Mouse (Mus musculus) c-Kit-positive CD71-negative TER-119-negative erythroid progenitor cells, embryonic 14.5 days (primary cell): ENCODE measurements around the gene Slamf1.

Experiments used
- DNase-seq: peaks from one replicate; pipeline ENCODE4 v3.0.0-alpha.2; 2013; ENCODE audit warnings: low read depth

Gene Slamf1

DNA sequence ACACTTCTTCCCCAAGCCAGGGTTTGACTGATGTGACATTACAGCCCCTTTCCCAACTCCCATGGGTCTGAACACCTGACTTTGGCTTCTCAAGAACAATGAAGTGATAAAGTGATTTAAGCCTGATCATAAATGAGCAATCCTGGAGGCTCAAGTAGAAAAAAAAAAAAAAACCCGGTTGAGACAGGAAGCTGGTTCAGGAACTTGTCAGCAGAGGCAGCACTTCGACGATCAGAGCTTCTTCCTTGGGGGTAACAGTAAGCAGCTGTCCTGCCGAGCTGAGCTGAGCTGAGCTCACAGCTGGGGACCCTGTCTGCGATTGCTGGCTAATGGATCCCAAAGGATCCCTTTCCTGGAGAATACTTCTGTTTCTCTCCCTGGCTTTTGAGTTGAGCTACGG lies at the start of gene Slamf1:
Gene Slamf1 (plus strand): TSS at position 230 of the 400 bp plus-strand sequence.
- DNase-seq, result no peak

DNA sequence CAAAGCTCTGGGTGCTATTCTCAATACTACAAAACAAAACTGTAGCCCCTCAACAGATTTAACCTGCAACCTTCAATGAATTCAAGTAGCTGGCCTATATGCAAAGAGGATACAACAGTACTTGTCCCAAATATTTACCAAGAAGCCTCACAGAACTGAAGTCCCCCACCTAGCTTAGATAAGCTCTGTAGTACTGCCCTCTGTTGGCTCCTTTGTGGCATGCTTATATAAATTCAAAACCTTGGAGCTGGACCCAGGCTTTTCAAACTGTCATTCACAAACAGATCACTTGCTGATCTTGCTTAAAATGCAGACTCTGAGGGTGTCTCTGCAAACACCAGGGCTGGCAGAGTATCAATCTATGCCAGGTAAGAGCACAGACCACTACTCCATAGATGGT lies 35.7 kb upstream of the Slamf1 start:
- no peak for DNase-seq

DNA sequence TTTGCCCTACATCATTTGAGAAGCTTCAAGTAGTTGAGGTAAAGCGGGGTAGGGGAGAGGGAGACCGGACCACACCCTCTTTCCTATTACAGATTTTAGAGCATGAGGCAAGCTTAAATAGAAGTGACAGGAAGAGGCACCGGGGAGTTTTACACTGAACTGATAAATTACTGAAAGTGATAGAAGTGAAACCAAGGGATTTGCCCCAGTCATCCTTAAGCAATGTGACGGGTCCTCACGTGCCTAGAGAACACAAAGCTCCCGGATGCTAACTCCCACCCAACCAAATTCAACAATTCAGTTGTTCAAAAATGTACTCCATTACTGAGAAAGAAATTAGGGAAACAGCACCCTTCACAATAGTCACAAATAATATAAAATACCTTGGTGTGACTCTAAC lies 32.0 kb upstream of the Slamf1 start:
- no peak for DNase-seq

DNA sequence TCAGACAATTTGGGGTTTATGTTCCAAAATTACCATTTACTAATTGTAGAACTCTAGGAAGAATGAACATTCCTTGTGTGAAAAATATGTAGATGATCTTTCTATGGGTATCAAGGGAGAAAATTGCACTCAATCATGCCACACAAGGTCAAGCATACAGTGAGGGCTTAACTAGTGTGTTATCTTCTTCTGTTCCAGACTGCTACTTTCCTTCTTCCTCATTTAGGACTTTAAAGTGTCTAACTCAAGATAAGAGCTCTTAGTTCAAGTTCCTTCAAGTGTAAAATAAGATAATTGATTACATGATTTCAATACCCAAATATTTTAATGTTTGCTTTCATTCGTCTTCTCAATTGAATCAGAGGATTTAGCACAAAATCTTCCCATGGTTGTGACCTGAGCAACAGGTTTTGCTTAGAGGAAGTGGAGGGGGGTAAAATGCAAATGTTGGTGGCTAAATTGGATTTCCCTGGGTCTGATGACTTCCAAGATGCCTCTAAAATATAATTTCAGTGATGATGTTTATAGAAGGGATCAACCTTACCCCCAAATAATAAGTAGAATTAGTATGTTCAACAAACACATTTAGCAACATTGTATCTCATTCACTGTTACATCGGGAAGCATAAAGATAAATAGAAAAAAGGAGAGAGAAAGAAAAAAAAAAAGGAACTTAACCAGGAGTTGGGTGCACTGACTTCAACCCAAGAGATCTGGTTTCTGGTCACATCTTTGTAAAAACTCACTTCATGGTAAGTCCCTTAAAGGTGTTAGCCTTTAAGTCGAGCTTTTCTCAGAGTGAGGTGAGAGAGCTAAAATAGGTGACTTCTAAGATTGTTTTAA lies 18.6 kb upstream of the Slamf1 start:
- no peak for DNase-seq

DNA sequence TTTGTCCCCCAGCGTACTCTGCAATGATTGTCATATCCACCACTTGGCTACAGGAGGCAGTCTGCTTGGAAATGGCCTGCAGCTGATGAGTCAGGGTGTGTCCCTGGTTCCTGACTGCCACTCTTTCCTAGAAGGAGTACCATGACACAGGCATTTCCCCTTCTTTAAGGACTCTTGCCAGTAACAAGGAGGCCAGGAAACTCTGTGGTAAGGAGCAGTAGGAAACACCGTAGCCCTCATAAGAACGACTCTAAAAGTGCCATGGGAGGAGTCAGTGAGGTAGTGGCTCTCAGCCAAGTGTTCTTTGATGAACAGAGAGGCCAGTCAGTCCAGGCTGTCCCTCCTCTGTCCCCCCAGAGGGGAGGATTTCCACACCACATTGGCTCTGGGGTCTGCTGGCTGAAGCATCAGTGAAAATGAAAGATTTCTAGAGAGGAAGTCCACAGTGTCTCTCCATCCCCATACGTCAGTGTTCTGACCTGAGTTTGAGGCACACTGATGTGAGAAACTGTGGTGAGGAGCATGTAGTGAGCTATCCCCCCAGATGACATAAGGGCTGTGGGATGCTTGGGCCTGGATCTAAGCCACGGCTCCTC lies 5.0 kb upstream of the Slamf1 start:
- no peak for DNase-seq

DNA sequence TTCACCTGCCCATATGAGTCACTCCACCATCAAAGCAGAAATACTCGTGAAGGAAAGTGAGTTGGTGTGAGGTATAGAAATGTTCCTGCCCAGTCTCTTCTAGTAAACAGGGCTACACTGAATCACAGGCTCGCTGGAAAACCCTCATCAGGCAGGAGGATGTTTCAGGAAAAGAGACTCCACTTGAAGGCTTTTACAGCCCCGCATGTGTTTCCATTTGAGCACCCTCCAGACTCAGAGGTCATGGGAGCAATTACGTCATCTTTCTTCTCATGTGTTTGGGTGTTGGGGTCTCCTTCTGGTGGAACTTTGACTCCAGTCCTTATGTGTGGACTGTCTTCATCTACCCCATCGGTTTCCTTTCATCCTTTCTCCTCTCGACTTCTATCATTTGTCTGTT lies 4.1 kb downstream of the Slamf1 start:
- no peak for DNase-seq

DNA sequence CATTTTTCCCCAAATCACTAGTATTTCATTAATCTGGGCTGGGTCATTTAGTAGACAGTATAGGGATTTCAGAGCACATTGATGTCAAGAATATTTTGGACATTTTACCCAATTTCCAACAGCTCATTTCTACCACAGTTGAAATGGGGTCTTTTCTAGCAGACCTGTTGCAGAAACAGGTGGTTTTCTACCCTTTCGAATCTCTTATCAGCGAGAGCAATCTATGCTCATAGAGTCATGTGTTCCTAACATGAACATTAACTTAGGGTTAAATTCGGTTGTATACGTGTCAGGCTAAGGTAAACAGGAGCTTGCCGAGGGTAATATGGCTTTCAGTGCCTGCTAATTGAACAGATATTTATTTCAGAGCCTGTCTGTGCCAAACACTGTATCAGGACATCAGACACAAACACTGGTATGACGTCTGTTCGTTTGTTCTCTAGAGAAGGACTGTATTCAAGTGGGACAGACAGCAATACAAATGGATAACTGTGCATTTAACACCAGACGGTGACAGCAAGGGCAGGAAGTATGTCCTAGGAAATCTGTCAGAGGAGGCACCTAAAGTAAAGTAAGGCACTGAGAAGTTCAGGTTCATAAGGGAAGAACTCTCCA lies 5.3 kb downstream of the Slamf1 start:
- no peak for DNase-seq

DNA sequence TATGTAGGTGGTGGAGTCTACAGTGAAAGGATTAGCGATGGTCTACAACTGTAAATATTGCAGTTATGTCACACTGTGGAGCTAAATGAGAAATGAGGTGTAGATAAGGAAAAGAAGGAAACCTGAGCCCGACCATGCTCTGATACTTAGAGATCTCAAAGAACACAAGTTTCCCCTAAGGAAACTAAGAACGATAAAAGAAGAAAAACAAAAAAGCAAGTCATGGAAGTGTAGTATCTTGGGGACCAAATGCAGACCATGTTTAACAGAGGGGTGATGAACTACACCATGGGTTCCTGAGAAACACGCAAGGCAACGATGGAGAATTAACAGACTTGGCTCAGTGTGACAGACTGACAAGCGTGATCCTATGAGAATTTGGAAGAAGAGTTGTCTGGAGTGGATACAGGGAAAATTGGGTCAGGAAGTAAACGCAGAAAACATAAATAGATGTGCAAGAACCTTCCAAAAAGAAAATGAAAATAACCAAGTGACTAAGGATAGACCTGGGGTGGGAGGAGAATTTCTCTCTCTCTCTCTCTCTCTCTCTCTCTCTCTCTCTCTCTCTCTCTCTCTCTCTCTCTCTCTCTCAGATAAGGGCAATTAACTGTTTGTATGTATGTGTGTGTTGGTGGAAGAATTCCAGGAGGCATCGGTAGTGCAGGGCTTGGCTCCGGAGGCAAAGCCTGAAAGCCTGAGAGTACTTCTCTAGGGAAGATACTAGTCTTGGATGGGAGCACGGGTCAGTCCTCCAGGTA lies 6.5 kb downstream of the Slamf1 start:
- no peak for DNase-seq

DNA sequence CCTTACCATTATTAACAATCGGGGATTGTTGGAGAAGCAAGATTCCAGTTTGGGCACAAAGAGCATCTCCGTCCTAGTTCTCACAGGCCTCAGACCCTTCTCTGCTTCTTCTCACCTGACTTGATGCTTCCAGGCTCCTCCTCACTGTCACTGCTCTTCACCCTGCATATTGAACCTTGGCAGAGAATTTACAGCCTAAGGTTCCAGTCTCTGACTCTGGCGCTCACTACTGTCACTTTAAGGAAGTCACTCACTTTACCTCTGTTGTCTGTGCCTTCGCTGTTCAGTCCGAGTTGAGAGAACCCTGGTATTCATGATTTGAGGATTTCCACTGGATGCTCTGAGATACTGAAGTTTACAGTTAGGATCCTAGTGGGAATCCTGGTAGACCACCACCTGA lies 7.3 kb downstream of the Slamf1 start:
- DNase-seq, result no peak

DNA sequence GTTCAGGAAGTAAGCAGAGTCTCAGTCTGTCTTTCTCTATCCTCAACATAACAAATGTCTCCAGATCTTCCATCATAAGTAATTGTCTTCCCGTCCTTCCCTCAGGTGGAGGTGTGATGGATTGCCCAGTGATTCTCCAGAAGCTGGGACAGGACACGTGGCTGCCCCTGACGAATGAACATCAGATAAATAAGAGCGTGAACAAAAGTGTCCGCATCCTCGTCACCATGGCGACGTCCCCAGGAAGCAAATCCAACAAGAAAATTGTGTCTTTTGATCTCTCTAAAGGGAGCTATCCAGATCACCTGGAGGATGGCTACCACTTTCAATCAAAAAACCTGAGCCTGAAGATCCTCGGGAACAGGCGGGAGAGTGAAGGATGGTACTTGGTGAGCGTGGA lies 7.8 kb downstream of the Slamf1 start:
- DNase-seq, result no peak

DNA sequence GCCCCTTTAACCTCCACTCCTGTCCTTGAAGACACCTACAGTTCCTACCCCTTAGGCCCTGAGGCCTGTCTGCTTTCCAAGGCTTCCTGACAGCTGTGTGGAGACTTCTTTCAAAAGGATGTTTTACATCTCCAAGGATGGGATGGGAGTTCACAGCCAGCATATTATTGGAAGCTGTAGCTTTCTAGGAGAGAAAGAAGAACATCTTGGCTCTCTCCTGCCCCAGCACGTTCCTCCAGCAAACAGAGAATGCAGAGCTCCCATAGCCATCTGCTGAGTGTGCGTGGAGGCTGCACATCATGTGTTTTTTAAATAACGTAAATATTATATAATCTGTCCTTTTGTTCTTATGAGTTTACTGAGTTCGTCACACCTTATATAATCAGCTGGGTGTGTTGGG lies 8.9 kb downstream of the Slamf1 start:
- DNase-seq, result no peak

DNA sequence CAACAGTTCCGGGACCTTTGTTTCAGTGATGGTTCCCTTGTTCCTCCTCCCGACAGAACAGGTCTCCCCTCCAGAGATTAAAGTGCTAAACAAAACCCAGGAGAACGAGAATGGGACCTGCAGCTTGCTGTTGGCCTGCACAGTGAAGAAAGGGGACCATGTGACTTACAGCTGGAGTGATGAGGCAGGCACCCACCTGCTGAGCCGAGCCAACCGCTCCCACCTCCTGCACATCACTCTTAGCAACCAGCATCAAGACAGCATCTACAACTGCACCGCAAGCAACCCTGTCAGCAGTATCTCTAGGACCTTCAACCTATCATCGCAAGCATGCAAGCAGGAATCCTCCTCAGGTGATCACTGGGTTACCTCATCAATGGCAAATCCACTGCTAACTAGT lies 10.1 kb downstream of the Slamf1 start:
- no peak for DNase-seq

DNA sequence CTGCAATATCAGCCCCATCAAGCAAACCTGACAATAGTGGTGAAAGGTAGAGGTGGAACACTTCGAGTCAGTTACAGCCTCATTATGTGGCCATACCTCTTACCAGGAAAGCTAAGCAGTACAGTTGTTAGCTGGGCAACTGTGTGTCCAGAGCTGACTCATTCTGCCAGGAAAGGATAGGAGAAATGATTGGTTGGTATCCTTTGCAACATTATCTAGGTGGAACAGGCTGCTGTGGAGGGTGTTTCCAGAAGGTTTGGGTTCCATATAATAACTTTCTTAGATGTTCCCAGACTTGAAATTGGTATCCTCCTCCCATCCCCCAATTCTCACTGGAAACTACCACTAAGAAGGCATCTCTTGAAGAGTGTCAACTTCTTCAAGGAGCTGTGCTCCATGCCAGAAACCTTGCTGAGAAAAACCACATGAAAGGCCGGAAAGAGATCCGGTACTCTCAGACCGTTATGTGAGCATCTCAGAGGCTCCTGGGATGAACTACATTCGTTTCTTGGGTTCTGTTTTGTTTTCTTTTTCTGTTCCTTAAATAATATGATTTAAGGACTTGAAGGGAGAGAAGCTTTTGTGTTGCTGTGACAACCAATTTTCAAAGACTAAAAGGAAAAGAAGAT lies 15.5 kb downstream of the Slamf1 start:
- DNase-seq, result no peak

DNA sequence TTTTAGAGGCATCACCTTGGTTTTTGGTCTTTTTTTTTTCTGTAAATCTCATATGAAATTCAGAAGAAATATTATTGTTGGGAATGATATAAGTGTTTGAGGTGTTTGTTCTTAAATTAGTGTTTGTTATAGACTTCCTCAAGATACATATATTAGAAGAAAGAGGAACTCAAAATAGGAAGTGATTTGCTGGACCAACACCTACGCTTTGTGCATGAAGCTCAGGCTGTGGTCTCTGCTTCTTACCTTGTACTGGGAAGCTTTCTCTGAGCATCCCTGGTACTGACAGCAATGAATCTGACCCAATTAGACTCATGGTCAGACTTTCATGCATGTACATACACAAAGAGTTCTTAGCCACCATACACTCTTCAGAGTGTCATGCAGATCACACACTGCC lies 18.9 kb downstream of the Slamf1 start:
- DNase-seq, result no peak

DNA sequence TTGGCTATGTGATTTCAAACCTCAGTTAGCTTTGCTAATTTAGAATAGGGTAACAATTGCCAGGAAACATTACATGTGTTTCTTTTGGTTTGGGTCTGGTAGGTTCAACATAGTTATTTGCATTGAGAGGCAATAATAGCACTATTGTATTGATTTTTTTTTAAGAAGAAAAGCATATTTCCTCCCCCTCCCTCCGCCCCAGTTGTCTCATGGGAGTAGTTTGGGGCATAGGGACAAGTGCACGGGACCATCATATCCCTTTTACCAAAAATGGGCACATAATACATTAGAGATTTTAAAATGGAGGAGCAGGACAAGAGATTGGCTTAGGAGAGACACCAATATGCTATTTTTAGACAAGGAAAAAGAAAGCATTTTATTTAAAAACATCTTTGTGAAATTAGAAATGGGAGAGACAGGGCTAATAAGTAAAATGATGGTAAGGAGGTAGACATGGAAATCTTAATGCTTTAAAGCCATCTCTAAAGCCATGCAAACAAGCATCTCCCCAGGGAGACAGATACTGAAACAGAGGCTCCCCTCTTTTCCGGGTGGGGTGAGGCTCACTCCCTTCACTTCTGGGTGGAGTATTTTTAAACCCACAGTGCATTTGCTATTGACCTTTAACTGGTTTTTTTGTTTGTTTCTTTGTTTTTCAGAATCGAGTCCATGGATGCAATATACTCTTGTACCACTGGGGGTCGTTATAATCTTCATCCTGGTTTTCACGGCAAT lies 20.5 kb downstream of the Slamf1 start:
- no peak for DNase-seq

DNA sequence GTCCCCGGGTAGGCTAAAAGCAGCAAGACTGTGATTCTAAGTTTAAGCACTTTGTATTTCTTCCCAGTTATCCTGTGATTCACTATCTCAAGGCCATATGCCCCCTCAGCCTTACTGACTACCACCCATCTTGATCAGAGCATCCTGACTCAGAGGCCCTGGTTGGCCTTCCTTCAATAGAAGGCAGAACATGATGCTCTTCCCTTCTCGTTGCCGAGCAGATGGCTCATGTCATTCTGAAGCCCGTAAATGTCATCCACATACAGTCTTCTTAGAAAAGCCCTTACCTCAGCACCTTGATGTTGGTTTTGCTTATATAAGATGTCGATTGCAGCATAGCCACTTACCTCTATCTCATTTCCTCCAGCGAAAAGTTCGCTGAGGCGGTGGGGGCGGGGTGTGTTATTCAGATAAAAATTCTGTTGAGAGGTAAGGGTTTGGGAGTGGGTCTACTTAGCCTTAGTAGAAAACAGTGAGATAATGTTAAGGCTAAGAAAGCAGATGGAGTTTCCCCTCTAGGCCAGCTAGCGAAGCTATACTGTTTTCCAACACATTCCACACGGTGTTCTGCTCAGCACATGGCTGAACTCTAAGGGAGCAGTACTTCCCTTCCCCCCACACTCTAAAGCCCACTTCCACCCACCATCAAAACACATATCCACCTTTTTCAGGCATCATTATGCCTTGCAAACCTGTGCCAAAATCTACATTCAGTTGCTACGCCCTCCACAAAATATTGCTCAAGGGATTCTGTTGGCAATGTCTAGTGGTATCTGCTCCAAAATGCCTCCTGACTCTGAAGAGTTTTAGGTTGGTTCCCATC lies 21.7 kb downstream of the Slamf1 start:
- no peak for DNase-seq

DNA sequence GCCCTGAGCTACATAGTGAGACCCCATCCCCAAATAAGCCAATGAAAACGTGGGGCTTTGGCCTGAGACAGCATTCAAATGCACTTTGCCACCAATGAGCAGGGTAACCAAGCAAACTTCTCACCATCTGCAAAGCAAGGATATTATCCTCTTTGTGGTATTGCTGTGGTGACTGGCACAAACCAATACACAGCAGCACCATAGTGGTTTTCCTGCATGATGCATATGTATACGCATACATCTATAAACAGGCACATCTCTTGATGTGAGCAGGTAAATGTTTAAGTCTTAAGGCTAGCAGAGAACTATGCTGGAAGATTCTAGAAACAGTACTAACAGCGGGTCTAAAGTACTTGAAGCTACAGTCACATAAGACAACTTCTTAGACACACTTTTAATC lies 22.5 kb downstream of the Slamf1 start:
- no peak for DNase-seq

DNA sequence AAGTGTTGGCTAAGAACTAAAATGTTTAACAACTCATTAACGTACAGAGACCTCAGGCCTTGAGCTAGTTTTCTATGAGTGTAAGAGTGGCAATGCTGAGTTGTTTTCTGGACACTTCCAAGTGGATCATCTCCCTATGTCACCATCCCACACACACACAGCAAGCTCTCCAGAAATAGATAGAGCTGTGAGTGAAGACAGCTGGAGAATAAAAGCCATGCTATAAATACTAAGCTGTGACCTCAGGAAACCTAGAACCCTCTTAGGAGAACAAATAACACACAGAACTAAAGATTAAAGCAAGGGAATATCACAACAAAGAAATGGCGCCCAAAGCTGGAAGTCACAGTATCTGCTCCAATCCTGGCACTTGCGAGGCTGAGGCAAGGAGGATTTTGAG lies 24.6 kb downstream of the Slamf1 start:
- DNase-seq, result no peak

DNA sequence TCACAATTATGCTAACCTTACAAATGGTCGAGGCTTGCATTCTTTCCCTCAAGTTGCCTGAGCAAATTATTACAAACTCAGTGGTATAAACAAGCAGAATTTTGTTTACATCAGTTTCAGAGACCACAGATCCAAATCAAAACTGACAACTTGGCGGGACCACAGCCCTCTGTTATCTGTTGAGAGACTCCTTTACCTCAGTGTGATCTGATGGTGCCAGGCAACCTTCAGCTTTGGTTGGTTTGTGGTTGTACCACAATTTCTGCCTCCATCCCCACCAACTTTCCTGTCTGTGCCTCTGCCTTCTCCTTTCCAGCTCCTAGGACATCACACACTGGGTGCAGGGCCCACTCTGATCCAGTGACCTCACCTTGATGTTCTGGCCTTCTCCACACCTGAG lies 29.3 kb downstream of the Slamf1 start:
- no peak for DNase-seq

DNA sequence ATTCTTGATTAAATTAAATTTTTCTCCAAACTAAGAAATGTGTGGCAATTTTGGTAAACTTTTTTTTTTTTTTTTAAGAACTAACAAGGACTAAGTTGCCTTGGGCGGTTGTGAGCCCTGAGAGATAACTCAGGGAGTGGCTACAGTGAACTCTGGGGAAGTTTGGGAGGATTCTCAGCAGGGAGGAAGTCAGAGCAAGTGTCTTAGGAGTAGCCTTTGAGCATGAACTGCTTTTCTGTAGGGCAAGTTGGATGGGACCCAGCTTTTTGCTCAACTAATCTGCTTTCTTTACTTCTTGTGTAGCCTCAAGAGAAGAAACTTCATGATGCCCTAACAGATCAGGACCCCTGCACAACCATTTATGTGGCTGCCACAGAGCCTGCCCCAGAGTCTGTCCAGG lies 30.9 kb downstream of the Slamf1 start:
- DNase-seq, result no peak

DNA sequence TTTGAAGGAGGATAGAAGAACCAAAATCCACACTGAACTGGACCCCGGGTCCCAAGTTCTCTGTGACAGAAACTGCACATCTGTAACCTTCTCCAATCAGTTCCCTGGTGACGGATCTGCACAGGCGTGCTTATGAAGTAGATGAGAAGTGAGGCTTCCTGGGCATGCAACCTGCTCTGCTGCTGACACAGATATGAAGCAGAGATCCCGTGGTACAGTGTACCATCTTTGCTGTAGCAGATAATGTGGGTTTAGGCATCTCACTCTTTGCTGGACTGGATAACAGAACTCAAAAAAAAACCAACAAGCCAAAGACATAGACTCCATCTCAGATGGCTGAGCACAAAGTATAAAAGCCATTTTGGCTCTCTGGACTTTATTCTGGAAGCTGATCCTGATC lies 32.7 kb downstream of the Slamf1 start:
- no peak for DNase-seq
